Mouse (Mus musculus): ENCODE data around the gene Tmem260.

Gene Tmem260

DNA sequence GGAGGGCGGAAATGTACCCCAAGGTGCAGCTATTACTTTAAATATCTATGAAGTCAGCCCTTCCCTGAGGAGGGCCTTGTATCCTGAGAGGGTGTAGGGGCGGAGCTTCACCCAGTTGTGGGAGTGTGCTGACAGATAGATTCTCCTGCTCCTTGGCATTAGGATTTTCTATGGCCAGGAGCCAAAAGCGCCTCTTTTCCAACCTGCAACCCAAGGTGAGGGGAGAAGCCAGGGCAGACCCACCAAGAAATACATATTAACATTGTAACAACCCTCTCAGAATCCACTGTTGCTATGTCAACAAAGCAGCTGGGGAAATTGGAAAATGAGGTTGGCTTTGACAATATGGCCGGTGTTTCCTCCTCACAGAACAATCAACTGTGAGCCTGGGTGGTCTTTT lies 107.3 kb downstream of the Tmem260 start:
- no peak for DNase-seq (ENCODE audit: low spot score in 2 of 2)

DNA sequence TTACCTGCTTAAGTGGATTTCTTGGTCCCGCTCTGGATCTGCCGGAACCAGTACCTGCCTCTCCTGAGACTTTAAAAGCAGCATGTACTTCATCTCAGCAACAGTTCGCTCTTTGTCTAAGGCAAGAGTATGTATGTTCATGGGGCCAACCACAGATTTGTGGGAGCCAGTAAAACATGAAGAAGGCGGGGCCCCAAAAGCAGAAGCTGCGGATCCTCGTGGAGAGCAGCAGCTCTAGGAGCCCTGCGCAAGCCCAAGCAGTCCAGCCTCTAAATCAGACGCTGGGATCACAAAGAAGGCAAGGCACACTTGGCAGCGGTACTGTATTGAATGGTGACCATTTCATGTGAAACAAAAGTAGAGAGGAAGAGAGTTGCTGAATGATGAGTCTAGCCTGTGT lies 107.8 kb downstream of the Tmem260 start:
- DNase-seq (ENCODE audit: low spot score in 2 of 2) = no peak

GRCm38 (mm10) chr14:48558975-48559374 lies 113.1 kb downstream of the Tmem260 start:
- DNase-seq (ENCODE audit: low spot score in 2 of 2) = no peak

- no peak for DNase-seq (ENCODE audit: low spot score in 2 of 2)
Observed at GRCm38 (mm10) chr14:48559736-48560135, 113.8 kb downstream of the Tmem260 start.

DNA sequence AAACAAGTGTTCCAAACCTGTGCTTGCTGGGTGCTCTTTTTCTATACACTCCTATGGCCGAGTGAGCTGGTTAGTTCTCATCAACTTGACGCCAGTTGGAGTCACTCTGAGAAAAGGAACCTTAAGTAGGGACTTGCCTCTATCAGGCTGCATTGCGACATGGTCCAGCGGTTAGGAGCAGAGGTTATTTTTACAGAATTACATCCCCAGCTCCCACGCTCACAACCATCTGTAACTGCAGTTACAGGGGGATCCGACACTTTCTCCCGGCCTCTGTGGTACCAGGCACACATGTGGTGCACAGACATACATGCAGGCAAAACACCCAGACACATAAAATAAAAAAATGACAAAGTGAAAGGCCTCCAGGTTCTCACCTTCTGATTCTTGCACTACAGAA lies 120.7 kb downstream of the Tmem260 start:
- DNase-seq (ENCODE audit: low spot score in 2 of 2) = no peak
